Mouse (Mus musculus) kidney, postnatal 25 days (tissue): ENCODE measurements around the gene Cyb561a3.

Experiments used
- DNase-seq, 2 experiments: peaks; one replicate each; pipeline ENCODE4 v3.0.0; 2021; ENCODE audit warnings: mixed read lengths in 2 of 2

Cyb561a3 gene

DNA sequence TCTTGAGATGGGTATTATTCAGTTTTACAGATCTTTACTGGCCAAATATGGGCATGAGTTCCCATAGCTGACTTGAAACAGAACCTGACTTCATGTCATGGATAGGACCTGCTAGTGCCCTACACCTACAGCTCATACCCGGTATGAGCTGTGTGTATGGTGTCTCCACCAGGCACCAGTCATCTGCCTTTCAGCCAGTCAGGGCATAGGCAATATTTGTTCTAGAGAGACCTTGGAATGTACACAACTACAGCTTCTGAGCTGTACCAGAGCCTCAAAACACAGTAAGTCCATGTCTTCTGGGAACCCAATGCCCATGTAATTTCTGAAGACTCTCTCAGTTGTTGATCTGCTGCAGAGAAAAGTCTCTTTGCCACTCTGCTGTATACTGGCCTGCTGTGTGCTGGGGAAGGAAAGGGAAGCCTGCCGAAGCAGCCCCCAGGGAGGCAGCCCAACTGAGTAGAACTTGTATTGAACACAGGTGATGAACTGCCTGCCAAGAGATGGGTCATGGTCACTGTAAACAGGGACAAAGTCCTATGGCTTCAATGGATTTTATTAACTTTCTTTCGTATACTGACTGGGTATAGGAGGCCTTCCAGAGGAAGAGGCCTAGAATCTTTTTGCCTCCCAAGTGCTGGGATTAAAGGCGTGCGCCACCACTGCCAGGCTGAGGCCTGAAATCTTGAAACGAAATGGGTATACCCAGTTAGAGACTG, 14.8 kb downstream of the Cyb561a3 start:
- DNase-seq = no peak

DNA sequence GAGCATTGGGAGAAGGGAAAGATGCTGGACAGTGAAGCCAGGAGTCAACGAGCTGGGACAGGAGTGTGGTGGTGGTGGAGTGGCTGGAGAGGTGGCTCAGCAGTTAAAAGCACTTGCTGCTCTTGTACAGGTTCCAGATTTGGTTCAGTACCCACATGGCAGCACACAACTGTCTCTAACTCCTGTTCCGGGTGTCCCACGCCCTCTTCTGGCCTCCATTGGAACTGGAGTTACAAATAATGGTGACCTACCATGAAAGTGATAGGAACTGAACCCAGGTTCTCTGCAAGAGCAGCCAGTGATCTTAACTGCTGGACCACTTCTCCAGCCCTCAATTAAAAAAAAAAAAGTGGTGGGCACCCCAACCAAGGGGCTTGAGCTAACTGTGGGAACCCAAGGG, 21.2 kb downstream of the Cyb561a3 start:
- peak in 1 of 2 experiments; percentile 36 for DNase-seq

DNA sequence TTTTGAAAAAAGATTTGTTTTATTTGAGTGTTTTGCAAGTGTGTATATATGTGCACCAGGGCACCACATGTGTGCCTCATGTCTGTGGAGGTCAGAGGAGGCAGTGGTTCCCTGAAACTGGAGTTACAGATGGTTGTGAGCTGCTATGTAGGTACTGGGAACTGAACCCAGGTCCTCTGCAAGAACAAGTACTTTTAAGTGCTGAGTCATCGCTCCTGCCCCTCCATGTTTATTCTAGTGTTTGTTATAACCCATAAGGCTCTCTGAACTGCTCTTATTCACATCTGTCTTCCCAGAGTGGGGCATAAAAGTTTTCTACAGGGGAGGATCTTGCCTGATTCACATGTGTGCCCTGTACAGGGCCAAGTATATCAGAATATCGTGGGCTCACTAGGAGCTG, 22.7 kb downstream of the Cyb561a3 start:
- no peak for DNase-seq

DNA sequence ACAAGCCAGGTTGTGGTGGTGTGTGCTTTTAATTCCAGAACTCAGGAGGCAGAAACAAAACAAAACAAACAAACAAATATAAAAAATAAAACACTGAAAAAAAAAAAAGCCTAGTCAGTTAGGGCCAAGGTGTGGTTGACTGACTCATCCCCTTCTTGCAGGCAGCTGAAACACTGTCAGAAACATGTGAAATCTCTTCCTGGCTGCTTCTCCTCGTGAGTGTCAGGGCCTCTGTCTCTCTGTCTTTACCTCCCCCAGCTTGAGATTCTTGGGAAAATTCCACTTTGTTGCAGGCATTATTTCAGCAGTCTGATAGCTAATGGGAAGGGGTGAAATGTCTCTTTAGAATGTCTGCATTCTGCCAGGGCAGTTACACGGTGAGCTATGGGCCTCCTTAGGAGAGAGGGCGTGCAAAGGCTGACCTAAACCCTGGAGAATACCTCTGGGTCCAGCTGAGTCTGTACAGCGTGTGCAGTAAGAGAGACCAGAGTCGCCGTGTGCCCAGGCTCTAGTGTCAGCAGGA, 25.3 kb downstream of the Cyb561a3 start:
- DNase-seq = no peak

DNA sequence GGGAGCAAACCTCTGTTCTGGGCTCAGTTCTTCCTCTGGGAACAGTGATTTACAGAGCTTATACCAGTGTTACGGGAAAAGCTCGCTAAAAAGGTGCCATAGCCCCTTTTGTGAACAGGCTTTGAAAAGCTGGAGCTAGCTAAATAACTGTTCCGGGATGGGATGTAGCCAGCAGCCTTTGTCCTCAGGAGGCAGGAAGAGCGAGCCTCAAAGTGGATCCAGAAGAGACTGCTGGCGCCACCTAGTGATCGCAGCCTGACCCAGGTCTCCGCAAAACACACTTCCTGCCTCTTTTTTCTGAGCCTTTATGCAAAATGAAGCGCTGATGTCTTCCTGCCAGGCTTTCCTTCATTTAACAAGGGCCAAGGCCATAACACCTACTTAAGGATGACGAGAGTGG, 25.8 kb downstream of the Cyb561a3 start:
- peak; percentile 92 to 95 for DNase-seq

DNA sequence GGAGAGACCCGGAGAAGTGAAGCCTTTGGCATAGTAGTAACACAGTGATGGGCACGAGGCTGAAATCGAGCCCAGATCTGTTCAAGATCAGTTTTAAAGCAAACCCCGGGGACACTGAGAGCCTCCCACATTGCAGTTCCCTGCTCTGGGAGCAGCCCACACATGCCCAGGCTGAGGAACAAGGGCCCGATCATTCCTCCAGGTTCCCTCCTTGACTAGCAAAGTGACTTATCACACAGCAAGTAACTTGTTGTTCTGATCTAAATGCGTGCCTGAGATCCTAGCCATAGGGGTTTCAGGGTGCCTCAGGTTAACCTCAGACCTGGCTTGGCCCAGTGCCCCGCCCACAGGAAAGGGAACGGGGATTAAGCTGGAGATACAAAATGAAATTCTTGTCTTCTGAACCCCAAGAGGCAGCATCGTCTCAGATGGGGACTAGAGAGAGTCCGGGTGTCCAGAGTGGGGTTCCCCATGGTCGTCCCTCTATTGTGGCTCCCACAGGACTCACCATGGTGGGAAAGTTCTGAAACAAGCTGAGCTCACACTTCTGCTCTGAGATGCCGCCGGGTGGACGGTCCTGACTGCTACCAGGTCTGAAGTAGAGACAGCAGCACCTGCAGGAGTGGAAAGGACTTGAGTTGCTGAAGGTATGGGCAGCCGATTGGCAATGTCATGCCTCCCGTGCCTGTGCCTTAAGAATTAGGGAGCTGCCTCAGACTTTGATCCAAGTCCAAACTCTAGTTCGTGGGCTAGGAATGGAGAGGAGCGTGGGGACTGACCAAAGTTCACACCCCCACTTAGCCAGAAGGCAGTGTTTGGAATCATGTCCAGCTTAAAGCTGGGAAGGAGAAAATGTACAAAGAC, 26.9 kb downstream of the Cyb561a3 start:
- peak; percentile 74 to 87 for DNase-seq

DNA sequence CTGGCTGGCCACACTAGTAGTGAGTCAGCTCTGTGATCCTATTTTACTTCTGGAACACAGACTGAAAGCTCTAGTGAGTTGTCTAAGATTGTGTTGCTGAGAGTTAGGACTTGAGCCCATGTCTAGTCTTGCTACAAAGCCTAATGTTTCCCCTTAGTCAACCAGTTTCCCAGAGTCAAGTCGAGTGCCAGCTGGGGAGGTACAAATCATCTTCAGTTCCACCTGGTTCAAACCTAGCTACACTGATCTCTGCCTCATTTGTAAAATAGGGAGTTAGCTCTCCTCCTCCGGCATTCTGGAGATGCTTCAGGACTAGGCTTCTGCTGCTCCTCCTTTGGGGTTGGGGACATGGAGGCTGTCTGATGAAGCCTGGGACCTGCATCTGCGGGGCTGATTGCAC, 27.6 kb downstream of the Cyb561a3 start:
- DNase-seq = no peak

DNA sequence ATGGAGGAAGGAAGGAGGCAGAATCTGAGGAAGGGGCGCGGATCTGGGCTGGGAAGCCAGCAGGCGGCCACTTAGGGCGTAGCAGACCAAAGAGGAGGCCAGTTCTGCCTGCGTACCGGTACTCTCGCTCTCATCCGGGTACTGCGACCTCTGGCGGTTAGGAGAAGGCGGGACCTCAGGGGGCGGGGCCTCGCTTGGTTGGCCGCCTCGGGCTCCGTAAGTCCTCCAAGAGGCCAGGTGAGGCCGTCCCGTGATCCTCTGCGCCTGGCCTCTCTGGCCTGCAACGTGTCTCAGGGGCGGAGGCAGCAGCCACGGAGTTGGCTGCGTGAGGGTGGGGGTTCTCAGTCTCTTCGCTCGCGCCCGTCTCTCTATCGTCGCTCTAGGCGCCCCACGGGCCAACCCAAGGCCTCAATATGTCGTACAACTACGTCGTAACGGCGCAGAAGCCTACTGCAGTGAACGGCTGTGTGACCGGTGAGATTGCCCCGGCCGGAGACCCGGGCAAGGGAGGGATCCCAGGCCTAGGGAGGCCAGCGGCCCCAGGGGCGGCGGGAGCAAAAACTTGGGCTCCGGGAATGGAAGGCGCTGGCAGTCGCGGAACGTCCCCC, 28.4 kb downstream of the Cyb561a3 start, which contains the start of the genes Ddb1 and Tkfc:
Gene Ddb1 (plus strand): TSS at position 35 of the 608 bp plus-strand sequence.
Gene Tkfc (minus strand): TSS at position 362 of the 608 bp plus-strand sequence.
- DNase-seq = peak; percentile 99

DNA sequence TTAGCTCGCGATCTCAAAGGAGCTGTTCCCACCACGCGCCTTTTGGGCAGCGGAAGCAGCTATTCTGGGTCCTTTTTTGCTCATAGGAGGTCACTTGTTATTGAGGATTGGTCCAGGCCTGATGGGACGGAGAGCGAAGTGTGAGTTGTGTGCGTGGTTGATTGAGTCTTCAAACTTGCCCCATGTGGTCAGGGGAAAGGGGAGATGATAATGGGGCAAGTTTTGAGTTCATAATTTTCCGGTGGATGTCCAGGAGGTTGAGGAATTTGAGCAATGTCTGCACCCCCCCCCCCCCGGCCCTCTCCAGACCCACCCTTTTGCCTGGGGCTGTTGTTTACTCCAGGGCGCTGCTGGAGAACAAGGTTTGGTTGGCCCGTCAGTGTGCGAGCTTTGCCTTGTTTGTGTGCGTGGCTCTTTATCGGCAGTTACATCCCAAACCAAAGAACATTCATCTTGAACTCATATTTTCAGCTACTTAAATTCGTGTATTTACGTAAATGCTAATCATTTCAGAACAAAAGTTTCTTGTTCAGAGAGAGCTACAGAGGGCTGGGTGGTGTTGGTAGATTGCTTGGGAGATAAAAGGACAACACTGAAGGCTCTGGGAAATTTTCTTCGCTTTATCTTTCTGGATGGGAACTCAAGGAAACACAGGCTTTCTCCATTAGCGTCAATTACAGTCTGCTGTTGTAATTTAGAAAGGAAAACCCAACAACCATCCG, 29.1 kb downstream of the Cyb561a3 start:
- DNase-seq = peak; percentile 26 to 43

DNA sequence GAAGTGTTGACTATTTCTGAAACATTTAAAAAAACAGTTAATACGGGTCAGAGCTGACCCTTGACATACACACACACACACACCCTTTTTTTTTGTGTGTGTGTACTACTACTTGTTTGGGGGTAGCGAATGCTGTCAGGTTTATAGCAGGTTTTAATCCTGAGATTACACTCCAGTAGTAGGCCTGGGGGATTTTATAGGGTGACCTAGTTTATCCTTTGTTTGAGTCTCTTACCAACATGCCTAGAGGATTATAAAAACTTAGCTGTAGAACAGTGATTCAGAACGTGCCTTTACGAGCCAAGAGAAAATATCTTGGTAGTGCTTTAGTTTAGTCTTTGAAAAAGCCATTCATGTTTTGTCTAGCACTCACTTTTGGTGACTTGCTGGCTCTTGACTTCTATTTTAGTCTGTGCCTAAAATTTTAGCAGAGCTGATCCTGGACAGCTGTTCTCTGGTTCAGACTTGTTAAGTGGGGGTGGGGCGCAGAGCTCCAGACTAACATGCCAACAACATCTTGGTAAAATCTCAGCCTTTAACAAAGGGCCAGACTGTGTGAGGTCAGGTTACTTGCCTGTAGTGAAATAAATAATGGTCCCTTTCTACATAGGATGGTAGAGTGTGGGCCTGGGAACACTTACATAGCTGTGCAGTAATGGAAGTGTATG, 31.7 kb downstream of the Cyb561a3 start:
- no peak for DNase-seq

DNA sequence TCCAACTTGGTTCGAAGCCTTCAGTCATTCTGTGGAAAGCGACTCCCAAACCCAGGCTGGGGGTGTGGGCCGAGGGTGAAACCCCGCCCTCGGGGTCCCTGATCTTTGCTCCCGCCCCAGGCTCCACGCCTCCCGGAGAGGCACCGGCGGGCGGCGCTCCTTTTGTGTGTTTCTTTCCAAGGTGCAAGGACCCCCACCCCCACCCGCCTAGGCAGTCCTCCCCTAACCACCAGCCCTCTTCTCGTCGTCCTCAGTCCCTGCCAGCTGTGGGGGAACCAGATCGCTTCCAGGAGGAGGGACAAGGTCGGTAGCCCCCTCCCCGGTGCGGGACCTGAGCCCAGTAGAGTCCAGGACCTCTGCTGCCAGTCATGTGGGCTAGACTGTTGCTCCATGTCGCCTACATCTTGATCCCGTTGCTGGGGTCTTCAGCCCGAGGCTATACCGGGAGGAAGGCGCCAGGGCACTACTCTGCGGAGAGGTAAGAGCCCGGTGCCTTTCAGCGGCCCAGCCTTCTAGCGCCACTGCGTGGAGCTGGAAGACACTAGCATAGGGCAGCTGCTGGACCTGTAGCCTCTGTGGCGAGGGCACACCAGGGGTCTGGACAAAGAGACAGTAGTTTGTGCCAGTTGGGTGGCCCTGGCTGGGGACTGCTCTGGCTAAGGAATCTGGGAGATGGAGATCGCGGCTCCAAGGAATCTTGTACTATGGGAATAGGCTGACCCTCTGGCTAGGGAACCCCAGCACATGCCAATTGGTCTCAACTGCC, 57.3 kb downstream of the Cyb561a3 start, which contains the start of gene Vwce:
Gene Vwce (plus strand): TSS at position 108 of the 766 bp plus-strand sequence.
- peak; percentile 58 to 79 for DNase-seq

DNA sequence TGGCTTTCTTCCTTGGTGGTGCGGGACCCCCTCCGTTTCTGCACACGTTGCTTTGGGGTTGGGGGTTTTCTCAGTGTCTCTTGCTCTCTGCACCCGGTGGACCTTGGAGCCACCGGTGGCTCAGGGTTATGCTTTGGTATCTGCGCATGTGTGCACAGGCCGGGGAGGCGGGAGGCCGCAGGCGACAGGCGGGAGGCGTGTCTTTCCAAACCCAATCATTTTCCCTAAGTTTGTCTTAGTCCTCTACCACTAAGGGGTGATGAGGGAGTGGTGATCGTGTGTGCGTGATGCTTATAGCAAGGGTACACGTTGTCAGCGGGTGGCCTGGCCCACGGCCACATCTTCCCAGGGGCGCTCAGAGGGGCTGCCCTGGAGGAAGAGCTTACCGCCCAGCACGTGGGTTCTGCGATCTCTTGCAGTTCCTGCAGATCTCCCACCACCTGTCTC, 57.9 kb downstream of the Cyb561a3 start:
- DNase-seq = peak; percentile 73 to 89

DNA sequence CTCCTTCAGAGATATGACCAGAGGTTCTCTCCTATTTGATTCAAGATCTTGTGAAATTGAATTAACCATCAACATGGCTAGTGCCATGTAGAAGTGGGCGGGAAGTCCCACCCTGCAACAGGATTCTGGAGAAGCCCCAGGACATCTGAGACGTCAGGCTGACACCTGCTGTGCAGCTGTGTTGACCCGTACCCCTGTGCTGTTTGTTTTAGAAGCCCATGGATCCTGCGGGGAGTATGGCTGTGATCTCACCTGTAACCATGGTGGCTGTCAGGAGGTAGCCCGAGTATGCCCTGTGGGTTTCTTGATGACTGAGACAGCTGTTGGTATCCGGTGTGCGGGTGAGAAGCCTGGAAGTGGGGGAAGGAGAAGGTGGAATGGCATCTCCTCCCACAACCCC, 60.9 kb downstream of the Cyb561a3 start:
- no peak for DNase-seq

DNA sequence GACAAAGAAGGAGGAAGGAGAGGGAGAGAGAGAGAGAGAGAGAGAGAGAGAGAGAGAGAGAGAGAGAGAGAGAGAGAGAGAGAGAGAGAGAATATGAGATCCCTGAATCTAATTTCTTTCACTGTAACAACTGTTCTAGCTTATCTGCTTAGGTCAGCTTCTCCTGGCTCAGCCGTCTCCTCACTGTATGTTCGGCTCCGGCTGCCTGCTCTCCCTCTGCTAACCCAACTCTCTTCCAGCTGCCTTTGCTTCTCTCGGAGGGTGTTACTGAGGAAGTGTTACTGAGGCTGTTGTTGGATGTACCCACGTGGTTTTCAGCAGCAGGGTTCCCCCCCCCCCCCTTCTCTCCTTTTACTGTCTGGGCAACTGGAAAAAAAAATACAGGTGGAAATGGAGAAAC, 63.1 kb downstream of the Cyb561a3 start:
- DNase-seq = no peak

DNA sequence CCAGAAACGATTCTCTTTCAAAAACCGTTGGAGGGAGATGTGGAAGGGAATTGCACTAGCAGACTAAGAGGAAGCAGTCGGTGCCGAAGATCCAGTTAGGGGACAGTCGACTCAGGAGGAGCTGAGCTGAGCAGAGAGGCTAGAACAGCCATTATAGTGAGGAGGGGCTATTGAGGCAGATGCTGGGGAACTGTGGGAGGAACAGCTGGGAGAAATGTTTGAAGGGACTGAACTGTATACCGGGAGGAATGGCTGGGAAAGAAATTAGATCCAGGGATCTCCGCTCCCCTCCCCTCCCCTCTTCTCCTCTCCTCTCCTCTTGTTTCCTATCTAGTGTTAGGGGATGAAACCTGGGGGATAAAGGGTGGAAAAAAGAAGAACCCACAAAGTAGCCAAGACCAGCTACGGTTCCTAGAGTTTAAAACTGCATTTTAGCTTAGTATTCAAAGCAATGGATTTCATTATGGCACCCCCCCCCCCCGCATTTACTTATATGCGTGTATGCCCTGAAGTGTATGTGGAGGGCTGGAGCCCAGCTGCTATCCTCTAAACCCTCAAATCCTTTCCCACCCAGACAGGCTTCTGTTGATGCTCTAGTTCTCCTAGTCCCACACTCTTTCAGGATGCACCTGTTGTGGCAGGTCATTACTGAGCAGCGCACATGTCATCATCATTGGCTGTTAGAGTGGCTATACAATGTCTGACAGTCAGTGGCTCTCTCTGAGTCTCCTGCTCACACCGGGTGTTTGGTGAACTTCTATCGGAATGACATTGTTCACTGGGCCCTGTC, 63.8 kb downstream of the Cyb561a3 start:
- DNase-seq = no peak
